Mouse (Mus musculus) forebrain, embryonic 13.5 days (tissue): ENCODE results near the gene Tut1. TPM values are rescaled to one million over a fixed set of nuclear protein-coding genes. Genes with fewer than 3 reads are reported as not detected.
A peak's percentile ranks its signal among the peaks of the same experiment; 100 is the strongest.
"Not testable (repeated sequence)": the region's sequence is repeated elsewhere in the genome, so short reads cannot be mapped to it uniquely, and the experiment has no call there.

Experiments
- ATAC-seq: fragments of 200-750 bp; cut with Nextera tagmentation; 2 replicates; pipeline ENCODE4 v1.8.0; 2017
- H3K27ac ChIP-seq: fragments of 300-500 bp; sonication (generic); 2 replicates; pipeline ENCODE4 v1.5.1; 2015; ENCODE audit warnings: inconsistent platforms, mild to moderate bottlenecking, moderate library complexity
- H3K27me3 ChIP-seq: fragments of 300-500 bp; sonication (generic); 2 replicates; pipeline ENCODE4 v1.6.1; 2015; ENCODE audit warnings: mild to moderate bottlenecking, inconsistent platforms
- H3K36me3 ChIP-seq: fragments of 300-500 bp; sonication (generic); 2 replicates; pipeline ENCODE4 v1.6.1; 2015; ENCODE audit warnings: mild to moderate bottlenecking, inconsistent platforms; ENCODE audit not compliant: poor library complexity, severe bottlenecking
- H3K4me1 ChIP-seq: fragments of 300-500 bp; sonication (generic); 2 replicates; pipeline ENCODE4 v1.6.1; 2015; ENCODE audit warnings: inconsistent platforms
- H3K4me2 ChIP-seq: fragments of 300-500 bp; sonication (generic); 2 replicates; pipeline ENCODE4 v1.6.1; 2015; ENCODE audit warnings: inconsistent platforms, mild to moderate bottlenecking, moderate library complexity
- H3K4me3 ChIP-seq: fragments of 300-500 bp; sonication (generic); 2 replicates; pipeline ENCODE4 v1.5.1; 2015; ENCODE audit warnings: mild to moderate bottlenecking, inconsistent platforms
- H3K9ac ChIP-seq: fragments of 300-500 bp; sonication (generic); 2 replicates; pipeline ENCODE4 v1.6.1; 2015; ENCODE audit warnings: mild to moderate bottlenecking, inconsistent platforms
- H3K9me3 ChIP-seq: fragments of 300-500 bp; sonication (generic); replicated peaks from 2 replicates; pipeline ENCODE4 v1.6.1; 2016; ENCODE audit warnings: inconsistent platforms
- WGBS: fragments of 180-500 bp; shearing (Covaris S2); methylation state at CpG from one replicate; pipeline ENCODE4 v1.1.7; 2015; 5-methylcytosine and 5-hydroxymethylcytosine counted together
- polyA plus RNA-seq: library from polyadenylated mRNA; unstranded; fragments of >200 nt; fragmentation: Nextera tagmentation; extraction: Ambion mirVana; gene quantifications from 2 replicates; pipeline ENCODE4 v1.2.1, GENCODE M21; 2015

Tut1 gene
- polyA plus RNA-seq, 1 experiment from 2014 or later: 35.3 TPM

- no peak overlapping the region for H3K27ac ChIP-seq
Observed at GRCm38 (mm10) chr19:8967893-8968292, 14.2 kb downstream of the Tut1 start.

GRCm38 (mm10) chr19:8972491-8972890 lies 18.8 kb downstream of the Tut1 start:
- H3K9ac ChIP-seq, H3K27me3 ChIP-seq, H3K9me3 ChIP-seq, H3K27ac ChIP-seq, H3K4me3 ChIP-seq, H3K4me2 ChIP-seq, ATAC-seq: not testable (repeated sequence)
- Histone ChIP-seq H3K36me3 (peaks cover 91% of the 10 kb centered on the region), H3K4me1 (peaks cover 13% of the 10 kb centered on the region)
- 90% methylated on average over 8 of the region's 8 CpGs for WGBS

More at GRCm38 (mm10) chr19:8967893-8968292, 14.2 kb downstream of the Tut1 start:
- no peaks in the 10 kb centered on the region for H3K27me3 ChIP-seq
- peak overlapping the region; percentile 73 for H3K4me3 ChIP-seq
- no peak for ATAC-seq
- peak overlapping the region; percentile 82 for H3K4me2 ChIP-seq
- peak overlapping the region; percentile 94 for H3K9ac ChIP-seq
- WGBS: 5% methylated on average over 9 of the region's 9 CpGs
- no peaks in the 10 kb centered on the region for H3K9me3 ChIP-seq
- peaks cover 25% of the 10 kb centered on the region for H3K4me1 ChIP-seq
- H3K36me3 ChIP-seq: peaks cover 76% of the 10 kb centered on the region

- Histone ChIP-seq H3K9me3 (no peaks in the 10 kb centered on the region), H3K4me2 (no peak overlapping the region), H3K4me3 (no peak overlapping the region), H3K9ac (no peak overlapping the region), H3K27me3 (no peaks in the 10 kb centered on the region), H3K36me3 (peaks cover 99% of the 10 kb centered on the region), H3K27ac (no peak overlapping the region), H3K4me1 (no peaks in the 10 kb centered on the region)
- no peak for ATAC-seq
- WGBS: 91% methylated on average over 1 of the region's 1 CpGs
Observed at GRCm38 (mm10) chr19:8974638-8975037, 21.0 kb downstream of the Tut1 start.

GRCm38 (mm10) chr19:8975491-8975890 lies 21.8 kb downstream of the Tut1 start:
- H3K4me3 ChIP-seq: no peak overlapping the region
- H3K4me2 ChIP-seq: no peak overlapping the region
- H3K27me3 ChIP-seq: no peaks in the 10 kb centered on the region
- no peak overlapping the region for H3K9ac ChIP-seq
- H3K9me3 ChIP-seq: no peaks in the 10 kb centered on the region
- WGBS: 95% methylated on average over 2 of the region's 2 CpGs
- peaks cover 99% of the 10 kb centered on the region for H3K36me3 ChIP-seq
- H3K27ac ChIP-seq: no peak overlapping the region
- no peak for ATAC-seq
- 0 out of 2 replicates have a peak, but pooled peaks cover 3% of the 10 kb centered on the region for H3K4me1 ChIP-seq

GRCm38 (mm10) chr19:8976535-8976934 lies 22.9 kb downstream of the Tut1 start:
- Histone ChIP-seq H3K9me3 (no peaks in the 10 kb centered on the region), H3K9ac (no peak overlapping the region), H3K36me3 (peaks cover 93% of the 10 kb centered on the region), H3K4me3 (no peak overlapping the region), H3K4me1 (peaks cover 11% of the 10 kb centered on the region), H3K27ac (no peak overlapping the region), H3K4me2 (no peak overlapping the region), H3K27me3 (no peaks in the 10 kb centered on the region)
- ATAC-seq: peak; percentile 66; the same call in 1 of the 2 replicates
- 39% methylated on average over 3 of the region's 3 CpGs for WGBS

GRCm38 (mm10) chr19:8980771-8981170 lies 27.1 kb downstream of the Tut1 start:
- Histone ChIP-seq H3K27ac (no peak overlapping the region; the same call in 1 of the 2 replicates), H3K9me3 (no peaks in the 10 kb centered on the region), H3K9ac (no peak overlapping the region), H3K36me3 (peaks cover 56% of the 10 kb centered on the region), H3K4me1 (peaks cover 53% of the 10 kb centered on the region), H3K27me3 (no peaks in the 10 kb centered on the region), H3K4me3 (no peak overlapping the region), H3K4me2 (no peak overlapping the region)
- WGBS: 47% methylated on average over 5 of the region's 5 CpGs
- ATAC-seq: no peak

GRCm38 (mm10) chr19:8981450-8982168 lies 28.0 kb downstream of the Tut1 start:
- peaks cover 48% of the 10 kb centered on the region for H3K36me3 ChIP-seq
- H3K4me3 ChIP-seq: no peak overlapping the region
- no peak overlapping the region for H3K4me2 ChIP-seq
- no peaks in the 10 kb centered on the region for H3K9me3 ChIP-seq
- WGBS: 71% methylated on average over 2 of the region's 2 CpGs
- H3K4me1 ChIP-seq: peaks cover 58% of the 10 kb centered on the region
- H3K27ac ChIP-seq: peak overlapping the region; percentile 57
- ATAC-seq: peak; percentile 22
- H3K27me3 ChIP-seq: no peaks in the 10 kb centered on the region
- H3K9ac ChIP-seq: no peak overlapping the region

- Histone ChIP-seq H3K27ac (no peak overlapping the region), H3K36me3 (peaks cover 39% of the 10 kb centered on the region), H3K9ac (no peak overlapping the region), H3K4me2 (no peak overlapping the region), H3K9me3 (no peaks in the 10 kb centered on the region), H3K4me3 (no peak overlapping the region), H3K27me3 (0 out of 2 replicates have a peak, but pooled peaks cover 3% of the 10 kb centered on the region), H3K4me1 (peaks cover 58% of the 10 kb centered on the region)
- WGBS: 61% methylated on average over 5 of the region's 5 CpGs
- ATAC-seq: no peak
Observed at GRCm38 (mm10) chr19:8982303-8983149, 28.9 kb downstream of the Tut1 start.

- Histone ChIP-seq H3K27ac (peak overlapping the region; percentile 64), H3K4me2 (no peak overlapping the region), H3K9ac (peak overlapping the region; percentile 34), H3K36me3 (peaks cover 32% of the 10 kb centered on the region), H3K27me3 (peaks cover 9% of the 10 kb centered on the region), H3K9me3 (no peaks in the 10 kb centered on the region), H3K4me1 (peaks cover 63% of the 10 kb centered on the region), H3K4me3 (no peak overlapping the region)
- WGBS: 62% methylated on average over 4 of the region's 4 CpGs
- ATAC-seq: no peak
Observed at GRCm38 (mm10) chr19:8983150-8983650, 29.6 kb downstream of the Tut1 start.

- H3K4me1 ChIP-seq: peaks cover 75% of the 10 kb centered on the region
- peaks cover 21% of the 10 kb centered on the region for H3K36me3 ChIP-seq
- peak overlapping the region; percentile 6; the same call in 1 of the 2 replicates for H3K4me3 ChIP-seq
- peak; percentile 76 for ATAC-seq
- H3K9ac ChIP-seq: peak overlapping the region; percentile 34
- no peaks in the 10 kb centered on the region for H3K9me3 ChIP-seq
- peak overlapping the region; percentile 64 for H3K27ac ChIP-seq
- WGBS: 7% methylated on average over 7 of the region's 7 CpGs
- peaks cover 20% of the 10 kb centered on the region for H3K27me3 ChIP-seq
- peak overlapping the region; percentile 51 for H3K4me2 ChIP-seq
Observed at GRCm38 (mm10) chr19:8984255-8984868, 30.7 kb downstream of the Tut1 start.

- Histone ChIP-seq H3K9me3 (no peaks in the 10 kb centered on the region), H3K9ac (no peak overlapping the region), H3K27ac (no peak overlapping the region), H3K36me3 (peaks cover 5% of the 10 kb centered on the region; the same call in 1 of the 2 replicates), H3K4me3 (no peak overlapping the region), H3K27me3 (peaks cover 35% of the 10 kb centered on the region), H3K4me1 (peaks cover 85% of the 10 kb centered on the region), H3K4me2 (no peak overlapping the region)
- WGBS: 71% methylated on average over 5 of the region's 5 CpGs
- ATAC-seq: no peak
Observed at GRCm38 (mm10) chr19:8985891-8986290, 32.2 kb downstream of the Tut1 start.
